Mouse (Mus musculus): ENCODE measurements around the gene Ppp1r21.

Ppp1r21 gene

DNA sequence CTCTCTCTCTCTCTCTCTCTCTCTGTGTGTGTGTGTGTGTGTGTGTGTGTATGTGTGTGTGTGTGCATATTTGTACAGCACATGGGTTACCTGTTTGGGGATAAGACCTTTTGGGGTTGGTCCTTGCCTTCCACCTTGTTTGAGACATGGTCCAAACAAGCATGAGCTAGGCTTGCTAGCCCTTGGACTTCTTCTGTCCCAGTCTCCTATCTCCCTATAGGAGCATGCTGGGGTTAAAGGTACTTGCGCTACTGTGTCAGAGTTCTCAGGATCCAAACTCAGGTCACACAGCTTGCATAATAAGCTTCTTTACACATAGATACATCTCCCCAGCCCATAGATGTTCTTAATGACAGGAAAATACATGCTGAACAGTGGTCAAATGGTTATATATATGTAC lies 84.8 kb downstream of the Ppp1r21 start:
- no peak for DNase-seq

DNA sequence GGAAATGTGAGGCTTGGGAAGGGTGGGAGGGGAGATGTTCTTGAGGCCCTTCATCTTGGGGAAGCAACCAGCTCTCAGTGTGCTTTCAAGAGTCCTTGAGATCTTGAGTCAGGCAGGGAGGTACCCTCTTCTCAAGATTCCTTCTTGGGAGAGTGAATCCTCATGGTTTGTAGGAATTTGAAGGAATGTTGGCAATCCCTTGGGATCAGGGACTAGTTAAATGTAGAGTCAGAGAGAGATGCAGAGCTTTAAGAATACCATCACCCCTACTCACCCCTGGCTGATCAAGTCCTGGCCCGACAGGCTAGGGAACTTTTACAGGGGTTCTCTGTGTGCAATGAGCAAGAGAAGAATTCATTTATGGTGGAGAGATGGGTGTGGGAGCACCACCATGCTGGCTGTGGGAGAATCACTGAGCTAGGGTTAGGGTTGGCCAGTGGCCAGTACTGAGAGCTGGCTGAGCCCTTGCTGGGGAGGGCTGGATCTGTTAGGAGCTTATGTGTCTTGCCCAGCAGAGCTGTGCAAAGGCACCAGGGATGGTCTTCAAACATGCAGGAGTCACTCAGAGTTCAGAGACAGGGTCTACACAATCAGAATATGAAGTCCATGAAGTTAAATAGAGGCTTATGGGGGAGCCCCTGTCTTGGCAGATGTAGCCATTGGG lies 85.7 kb downstream of the Ppp1r21 start:
- DNase-seq = no peak

DNA sequence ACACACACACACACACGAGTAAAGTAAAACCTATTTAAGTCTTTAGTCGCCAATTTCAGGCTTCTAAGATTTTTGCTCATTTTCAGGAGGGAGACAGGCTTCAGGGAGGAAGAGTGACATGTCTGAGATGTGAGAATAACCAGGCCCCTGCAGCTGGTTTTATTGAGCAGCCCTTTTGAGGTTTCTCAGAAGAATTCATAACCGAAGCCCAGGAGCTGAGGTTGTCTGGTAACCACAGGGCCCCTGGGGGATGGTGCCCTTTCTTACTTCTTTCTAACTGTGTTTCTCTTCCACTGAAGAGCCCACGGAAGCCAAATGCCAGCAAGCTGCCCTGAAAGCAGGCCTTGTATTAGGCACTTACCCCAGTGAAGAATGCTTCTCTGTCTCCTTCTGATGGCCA lies 91.0 kb downstream of the Ppp1r21 start:
- no peak for DNase-seq

DNA sequence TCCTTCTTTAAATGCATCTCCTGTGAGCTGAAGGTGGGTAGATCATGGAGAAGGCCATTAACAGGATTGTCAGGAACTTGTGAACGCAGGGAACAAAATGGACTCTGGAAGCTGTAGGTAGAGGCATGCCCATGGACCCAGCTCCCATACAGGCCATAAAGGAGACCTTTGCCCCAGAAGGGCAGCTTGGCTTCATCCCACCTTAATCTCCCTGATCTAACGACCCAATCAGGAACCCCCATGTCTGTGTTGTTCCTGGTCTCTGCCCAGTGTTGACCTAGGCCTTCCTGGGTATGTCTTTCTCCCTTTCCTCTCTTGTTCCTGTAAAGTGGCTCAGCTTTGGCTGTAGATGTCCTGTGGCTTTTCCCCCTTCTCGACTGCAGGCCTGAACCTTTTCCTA lies 91.5 kb downstream of the Ppp1r21 start:
- no peak for DNase-seq

DNA sequence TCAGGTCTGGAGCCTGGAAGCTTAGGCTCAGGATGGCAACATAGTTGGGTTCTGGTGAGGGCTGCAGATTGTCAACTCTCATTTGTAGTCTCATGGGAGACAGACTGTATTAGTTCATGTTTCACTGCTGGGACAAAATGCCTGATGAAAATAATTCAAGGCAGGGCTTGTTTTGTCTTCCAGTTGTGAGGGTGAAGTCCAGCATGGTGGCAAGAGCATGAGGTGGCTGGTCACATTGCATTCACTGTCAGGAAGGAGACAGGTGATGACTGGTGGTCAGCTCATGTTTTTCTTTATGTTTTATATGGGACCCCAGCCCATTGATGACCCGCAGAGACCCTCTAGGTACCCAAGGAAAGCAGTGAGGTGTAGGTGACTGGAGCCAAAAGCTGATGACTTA lies 92.8 kb downstream of the Ppp1r21 start:
- no peak for DNase-seq

DNA sequence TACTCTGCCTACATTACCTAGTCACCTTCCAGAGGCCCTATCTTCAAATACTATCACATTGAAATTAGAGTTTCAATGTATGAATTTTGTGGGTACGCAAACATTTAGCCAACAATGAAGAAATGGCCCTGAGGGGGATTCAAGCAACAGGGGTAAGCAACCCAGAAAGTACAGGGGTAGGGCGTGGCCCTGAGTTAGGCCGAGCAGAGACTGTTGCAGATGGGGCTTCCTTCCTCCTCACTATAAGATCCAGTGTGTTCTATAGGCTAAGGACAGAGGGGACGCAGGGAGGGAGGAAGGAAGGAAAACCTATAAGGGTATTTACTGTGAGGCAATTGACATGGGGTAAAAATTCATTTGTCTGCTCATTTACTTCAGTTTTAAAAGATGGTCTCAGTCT lies 94.5 kb downstream of the Ppp1r21 start:
- no peak for DNase-seq

DNA sequence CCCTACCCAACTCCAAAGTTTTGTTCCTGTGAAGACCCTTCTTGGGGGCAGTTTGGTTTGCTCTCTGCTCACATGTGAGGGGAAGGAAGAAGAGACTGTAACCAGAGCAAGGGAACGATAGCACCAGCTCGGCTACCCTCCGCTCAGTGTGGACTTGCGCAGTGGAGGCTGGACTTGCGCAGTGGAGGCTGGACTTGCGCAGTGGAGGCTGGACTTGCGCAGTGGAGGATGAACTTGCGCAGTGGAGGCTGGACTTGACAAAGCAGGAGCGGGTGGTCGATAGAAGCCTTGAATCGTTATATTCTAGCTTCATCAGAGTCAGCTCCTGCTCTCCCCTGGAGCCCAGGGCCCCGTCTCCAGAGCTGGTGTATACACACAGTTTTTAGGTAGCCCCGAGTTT lies 95.4 kb downstream of the Ppp1r21 start:
- DNase-seq = no peak

DNA sequence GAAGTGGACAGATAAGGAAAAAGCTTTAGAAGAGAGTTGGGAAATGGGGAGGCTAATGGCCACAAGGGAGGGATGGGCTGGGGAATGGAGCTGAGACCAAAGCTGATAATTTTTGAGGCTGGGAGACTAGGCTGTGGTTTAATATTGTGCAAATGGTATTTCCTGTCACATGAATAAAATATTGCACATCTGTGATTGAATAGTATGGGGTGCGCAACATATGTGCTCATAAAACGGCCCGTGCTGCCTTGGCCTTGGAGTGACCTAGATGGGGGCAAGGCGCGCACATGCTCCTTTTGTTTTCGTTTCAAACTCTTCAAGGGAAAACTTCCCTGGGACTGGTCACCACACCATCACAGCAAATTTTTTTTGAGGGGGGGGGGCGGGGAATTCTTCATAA lies 96.0 kb downstream of the Ppp1r21 start:
- no peak for DNase-seq

DNA sequence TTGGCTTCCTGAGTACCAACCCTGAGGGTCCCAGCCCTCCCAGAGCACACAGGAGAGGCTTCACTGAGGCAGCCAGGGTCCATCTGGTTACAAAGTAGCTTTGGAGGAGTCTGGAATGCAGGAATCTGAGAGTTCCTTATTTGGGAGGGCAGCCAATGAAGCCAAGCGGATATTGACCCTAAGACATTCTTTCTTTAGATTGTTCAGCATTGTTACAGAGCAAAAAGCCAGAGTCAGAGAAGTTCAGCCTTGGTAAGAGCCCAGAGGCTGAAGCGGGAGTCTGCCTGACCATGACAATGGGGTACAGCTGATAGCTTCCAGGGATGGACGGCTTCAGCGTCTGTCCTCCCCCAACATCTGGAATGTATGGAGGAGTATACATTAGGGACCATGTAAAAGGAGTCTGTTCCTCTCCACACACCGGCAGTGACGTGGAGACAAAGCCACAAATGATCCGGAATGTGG lies 96.5 kb downstream of the Ppp1r21 start:
- no peak for DNase-seq

DNA sequence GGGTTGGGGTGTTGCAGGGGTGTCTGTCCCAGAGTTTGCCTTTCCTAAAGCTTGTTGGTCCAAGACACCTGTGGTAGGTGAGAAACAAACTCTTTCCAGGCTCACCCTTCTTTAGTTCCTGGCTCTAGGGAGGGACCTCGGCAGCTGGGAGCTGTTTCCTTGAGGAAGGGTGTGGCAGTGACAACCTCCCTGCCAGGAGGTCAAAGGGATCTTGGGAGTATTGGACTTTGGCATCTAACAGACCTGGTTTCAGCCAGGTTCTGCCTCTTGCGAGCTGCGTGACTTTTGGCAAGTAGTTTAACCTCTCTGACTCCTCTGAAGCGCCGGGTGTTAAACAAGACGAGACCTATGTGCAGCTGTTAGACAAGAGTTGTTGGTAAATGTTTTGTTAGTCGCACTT lies 97.2 kb downstream of the Ppp1r21 start:
- no peak for DNase-seq

DNA sequence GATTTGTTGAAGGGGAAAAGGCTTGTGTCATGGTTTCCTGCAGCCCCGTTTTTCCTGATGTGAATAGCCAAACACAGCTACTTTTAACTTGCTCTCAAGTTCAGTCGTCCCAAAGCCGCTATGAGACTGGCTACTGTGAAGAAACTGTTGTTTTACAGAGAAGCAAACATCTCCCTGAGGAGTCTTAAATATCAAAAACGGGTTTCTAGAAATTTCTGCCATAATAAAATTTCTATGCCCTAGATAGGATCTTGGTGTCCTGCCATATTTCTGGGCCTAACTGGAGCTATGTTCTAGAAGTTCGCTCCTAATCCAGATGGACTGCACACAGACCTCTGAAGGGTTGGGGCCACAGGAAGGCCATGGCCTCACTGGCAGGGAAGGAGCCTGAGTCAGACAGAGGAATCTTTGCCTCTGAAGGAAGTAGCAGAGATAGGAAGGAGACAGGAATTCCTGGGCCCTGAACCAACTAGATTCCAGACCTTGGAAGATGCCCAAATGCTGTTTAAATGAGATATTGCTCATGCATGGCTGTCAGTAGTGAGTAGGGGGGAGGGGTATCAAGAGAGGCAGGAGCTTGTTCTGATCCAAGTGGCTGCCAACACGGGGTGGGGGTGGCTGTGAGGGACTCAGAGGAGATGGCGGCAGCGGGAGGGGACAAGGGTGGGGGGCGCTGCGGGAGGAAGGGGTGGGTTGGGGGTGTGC lies 98.9 kb downstream of the Ppp1r21 start:
- DNase-seq = peak; percentile 13

DNA sequence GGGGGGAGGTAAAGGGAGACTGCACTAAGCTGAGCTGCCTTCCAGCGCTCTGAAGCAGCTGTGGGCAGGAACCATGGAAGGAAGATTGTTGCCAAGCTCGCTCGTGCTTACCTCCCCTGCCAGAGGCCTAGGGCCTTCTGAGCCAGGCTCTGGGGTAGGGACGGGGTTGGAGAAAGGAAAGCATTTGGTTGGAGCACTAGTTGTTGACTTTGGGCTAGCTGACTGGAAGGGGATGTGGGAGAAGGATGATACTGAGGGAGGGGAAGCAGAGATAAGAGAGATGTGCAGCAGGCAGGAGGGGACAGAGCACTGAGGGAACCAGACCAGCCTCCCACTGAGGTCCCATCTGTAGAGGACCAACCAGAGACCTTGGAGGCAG lies 99.5 kb downstream of the Ppp1r21 start:
- DNase-seq = no peak

DNA sequence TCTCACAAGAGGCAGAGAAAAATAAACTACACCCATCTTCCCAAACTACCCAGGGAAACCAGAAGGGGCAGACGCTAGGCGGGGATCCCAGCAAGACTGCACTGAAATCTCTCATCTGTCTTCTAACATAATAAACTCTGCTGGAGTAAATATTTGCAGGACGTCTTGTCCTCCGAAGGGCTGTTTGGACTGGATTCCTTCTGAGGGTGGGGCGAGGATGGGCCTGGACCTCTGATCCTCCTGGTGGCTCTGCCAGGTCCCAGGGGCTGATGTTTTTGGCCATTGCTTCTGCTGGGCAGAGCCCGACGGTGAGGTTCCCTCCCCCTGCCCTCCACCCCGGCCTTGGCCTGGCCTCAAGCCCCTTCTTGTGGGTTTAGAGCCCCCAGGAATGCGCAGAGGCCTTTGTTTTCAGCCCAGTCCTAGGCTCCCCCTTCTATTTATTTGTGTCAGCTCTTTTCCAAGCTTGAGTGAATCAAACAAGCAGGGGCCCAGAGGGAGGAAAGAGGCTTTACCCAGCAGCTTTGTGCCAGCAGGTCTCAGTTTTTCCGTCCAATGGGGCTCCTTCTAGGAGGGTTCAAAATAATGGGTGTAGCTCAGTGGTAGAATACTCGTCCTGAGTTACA lies 100.1 kb downstream of the Ppp1r21 start:
- no peak for DNase-seq

DNA sequence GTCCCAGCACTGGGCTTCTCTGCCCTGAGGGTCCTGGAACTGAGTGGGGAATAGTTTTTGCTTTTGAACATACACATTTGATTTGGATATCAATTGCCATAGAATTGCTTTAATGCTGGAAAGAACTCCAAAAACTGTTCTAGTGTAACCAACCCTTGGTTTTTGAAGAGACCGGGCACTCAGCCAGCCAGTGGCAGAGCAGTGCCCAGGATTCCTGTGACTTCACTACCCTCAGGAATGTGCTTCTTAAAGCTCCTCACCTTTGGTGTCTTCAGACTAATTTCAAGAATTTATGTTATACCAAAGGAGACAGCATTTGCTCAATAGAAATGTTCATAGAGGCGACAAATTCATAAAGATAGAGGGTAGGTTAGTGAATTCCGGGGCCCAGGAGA lies 100.6 kb downstream of the Ppp1r21 start:
- DNase-seq = no peak

DNA sequence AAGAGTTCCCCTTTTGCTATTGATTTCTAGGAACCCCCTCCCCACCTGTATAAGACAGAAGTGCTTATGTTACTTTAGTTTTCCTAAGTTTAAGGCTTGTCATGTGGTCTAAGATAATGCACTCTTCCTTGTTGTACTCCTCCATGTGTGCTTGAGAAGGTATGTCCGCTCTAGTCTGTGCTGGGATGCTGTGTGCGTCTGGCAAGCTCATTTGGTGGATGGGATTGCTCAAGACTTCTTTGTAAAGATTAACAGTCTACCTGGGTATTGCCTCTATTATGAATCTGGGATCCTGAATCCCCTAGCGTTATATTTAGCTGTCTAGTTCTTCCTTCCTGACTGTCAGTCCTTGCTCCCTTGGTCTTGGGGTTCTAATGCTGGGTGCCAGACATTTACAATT lies 102.7 kb downstream of the Ppp1r21 start:
- no peak for DNase-seq

DNA sequence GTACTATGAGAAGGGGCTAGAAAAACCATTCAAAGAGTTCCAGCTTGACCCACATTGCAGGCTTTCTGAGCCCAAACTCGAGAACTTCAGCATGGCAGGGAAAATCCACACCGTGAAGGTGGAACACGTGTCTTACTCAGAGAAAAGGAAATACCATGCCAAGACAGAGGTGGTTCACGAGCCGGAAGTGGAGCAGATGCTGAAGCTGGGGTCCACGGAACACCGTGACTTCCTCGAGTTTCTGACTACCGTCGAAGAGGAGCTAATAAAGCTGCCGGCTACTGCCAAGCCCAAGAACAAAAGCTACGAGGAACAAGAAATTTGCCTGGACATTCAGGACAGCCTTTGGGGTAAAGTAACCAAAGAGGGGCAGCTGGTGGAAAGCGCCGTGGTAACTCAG lies 106.2 kb downstream of the Ppp1r21 start:
- DNase-seq = no peak

DNA sequence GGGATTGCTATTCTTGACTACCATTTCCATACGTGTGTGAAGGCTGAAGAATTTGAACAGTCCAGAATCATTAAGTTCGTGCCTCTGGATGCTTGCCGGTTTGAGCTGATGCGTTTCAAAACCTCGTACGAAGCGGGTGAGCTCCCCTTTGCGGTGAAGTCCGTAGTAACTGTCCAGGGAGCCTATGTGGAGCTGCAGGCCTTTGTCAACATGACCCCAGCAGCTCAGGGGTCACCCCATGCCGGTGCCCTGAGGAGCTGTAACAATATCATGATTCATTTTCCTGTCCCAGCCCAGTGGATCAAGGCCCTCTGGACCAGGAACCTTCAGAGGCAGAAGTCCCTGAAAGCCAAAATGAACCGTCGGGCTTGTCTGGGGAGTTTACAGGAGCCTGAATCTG lies 106.7 kb downstream of the Ppp1r21 start:
- DNase-seq = no peak
